Mouse (Mus musculus): Measurements from ENCODE around the gene Tspan2. TPM values are rescaled to one million over a fixed set of nuclear protein-coding genes. Genes with fewer than 3 reads are reported as not detected.

Tspan2 gene
- polyA plus RNA-seq, 1 experiment = 3.0 TPM

DNA sequence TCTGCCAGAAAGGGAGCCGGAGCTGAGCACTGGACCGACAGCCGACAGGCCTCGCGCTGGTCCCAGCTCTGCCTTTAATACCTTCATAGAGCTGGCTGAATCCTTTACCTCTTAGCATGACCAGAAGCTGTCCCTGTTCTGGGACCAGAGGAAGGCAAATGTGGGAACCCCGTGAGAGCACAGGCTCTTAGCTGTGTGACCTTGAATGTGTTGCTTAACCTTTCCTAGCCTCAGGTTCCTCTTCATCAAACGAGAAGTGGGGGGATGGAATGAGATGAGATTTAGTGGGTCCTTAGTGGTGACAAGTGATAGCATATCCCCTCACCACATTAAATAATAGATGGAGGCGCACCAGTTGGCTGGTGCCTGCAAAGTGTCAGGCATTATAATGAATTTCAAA lies 18.5 kb upstream of the Tspan2 start:
- Histone ChIP-seq H3ac (ENCODE audit: control insufficient read depth, insufficient read length) (no peak overlapping the region), H3K4me3 (no peak overlapping the region), H3K79me2 (ENCODE audit: control insufficient read depth, insufficient read depth) (no peaks in the 10 kb centered on the region), H3K27me3 (ENCODE audit: control insufficient read depth, insufficient read depth, insufficient read length) (no peaks in the 10 kb centered on the region), H3K36me3 (ENCODE audit: control insufficient read depth, insufficient read depth) (no peaks in the 10 kb centered on the region), H3K4me2 (ENCODE audit: low read depth) (no peak overlapping the region)
- TF ChIP-seq POLR2A (IDR thresholded peaks at IDR 0.05; ENCODE audit: insufficient read length, low read depth) (no peak), SRF (IDR thresholded peaks at IDR 0.05; ENCODE audit: control insufficient read depth, insufficient read length, low read depth) (no peak), MAX (IDR thresholded peaks at IDR 0.05; ENCODE audit: low read depth) (no peak)

DNA sequence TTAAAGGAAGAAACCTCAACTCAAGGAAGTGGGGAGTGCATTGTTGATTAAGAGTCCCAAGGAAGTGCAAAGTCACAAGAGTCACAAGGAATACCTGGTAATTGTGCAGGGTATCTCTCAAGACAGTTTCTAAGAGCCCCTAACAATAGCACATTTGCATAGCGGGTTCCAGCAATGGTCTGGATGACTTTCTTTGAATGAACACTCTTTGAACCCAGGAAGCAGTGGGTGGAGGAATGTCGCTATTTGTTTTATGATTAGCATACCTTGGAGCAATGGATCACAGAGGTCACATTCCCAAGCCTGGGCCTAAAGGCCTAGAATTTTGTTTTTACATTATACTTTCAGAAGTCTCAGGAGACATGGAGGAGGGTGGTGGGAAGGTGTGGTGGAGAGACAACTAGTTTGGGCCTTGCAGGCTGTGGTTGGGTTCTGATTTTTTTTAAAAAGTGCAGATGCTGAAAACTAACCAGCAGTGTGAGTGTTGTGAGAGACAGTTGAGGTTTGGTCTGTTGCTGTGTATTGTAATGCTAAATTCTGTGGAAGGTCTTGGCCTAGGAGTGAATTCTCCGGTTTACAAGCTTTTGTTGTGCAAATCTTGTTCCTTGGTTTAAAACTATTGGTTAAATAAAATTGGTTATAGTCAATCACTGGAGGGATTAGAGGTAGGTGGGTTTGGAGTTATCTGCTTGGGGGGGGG lies 16.6 kb upstream of the Tspan2 start:
- Histone ChIP-seq H3K4me2 (ENCODE audit: low read depth) (no peak overlapping the region), H3K4me3 (no peak overlapping the region), H3K36me3 (ENCODE audit: control insufficient read depth, insufficient read depth) (no peaks in the 10 kb centered on the region), H3K79me2 (ENCODE audit: control insufficient read depth, insufficient read depth) (no peaks in the 10 kb centered on the region), H3K27me3 (ENCODE audit: control insufficient read depth, insufficient read depth, insufficient read length) (no peaks in the 10 kb centered on the region), H3ac (ENCODE audit: control insufficient read depth, insufficient read length) (no peak overlapping the region)
- no peak for TF ChIP-seq POLR2A (IDR thresholded peaks at IDR 0.05; ENCODE audit: insufficient read length, low read depth)
- TF ChIP-seq CEBPB (IDR thresholded peaks at IDR 0.05; ENCODE audit: insufficient read depth, poor library complexity, severe bottlenecking) = no peak
- TF ChIP-seq MAX (IDR thresholded peaks at IDR 0.05; ENCODE audit: low read depth) = no peak
- TF ChIP-seq TCF12 (IDR thresholded peaks at IDR 0.05; ENCODE audit: insufficient read depth, poor library complexity, severe bottlenecking) = no peak
- TF ChIP-seq E2F4 (IDR thresholded peaks at IDR 0.05; ENCODE audit: insufficient read depth) = no peak
- no peak for TF ChIP-seq TCF3 (IDR thresholded peaks at IDR 0.05; ENCODE audit: insufficient read length, low read depth)
- TF ChIP-seq REST (IDR thresholded peaks at IDR 0.05; ENCODE audit: insufficient read depth, insufficient read length) = no peak
- TF ChIP-seq USF1 (IDR thresholded peaks at IDR 0.05; ENCODE audit: low read depth) = no peak
- TF ChIP-seq MYOG (IDR thresholded peaks at IDR 0.05; ENCODE audit: control insufficient read depth in 1 of 3, insufficient read depth in 1 of 3, insufficient read length in 2 of 3, low read depth in 2 of 3) = no peak
- TF ChIP-seq POLR2AphosphoS2 (IDR thresholded peaks at IDR 0.05; ENCODE audit: insufficient read length, low read depth) = no peak
- TF ChIP-seq SRF (IDR thresholded peaks at IDR 0.05; ENCODE audit: control insufficient read depth, insufficient read length, low read depth) = no peak
- TF ChIP-seq MYOD1 (IDR thresholded peaks at IDR 0.05; ENCODE audit: control insufficient read depth in 1 of 3, insufficient read length in 2 of 3, low read depth in 2 of 3) = no peak

DNA sequence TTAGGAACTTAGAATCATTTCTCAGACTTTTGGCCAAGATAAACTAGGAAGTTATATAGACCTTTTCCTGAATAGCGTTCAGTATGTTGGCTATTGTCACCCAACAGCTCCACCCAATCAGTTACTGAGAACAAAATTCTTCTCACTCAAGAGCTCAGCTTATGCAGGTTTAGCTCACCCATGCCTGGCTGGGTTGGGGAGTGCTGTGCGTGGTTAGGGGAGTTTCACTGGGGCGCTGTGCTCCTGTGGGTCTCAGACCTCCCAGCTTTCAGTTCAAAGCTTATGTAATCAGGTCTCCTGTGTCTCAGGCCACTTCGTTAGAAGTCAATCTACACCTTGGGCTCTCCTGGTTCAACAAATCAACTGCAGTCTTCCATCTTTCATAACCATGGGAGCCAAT lies 11.2 kb upstream of the Tspan2 start:
- Histone ChIP-seq H3K27me3 (ENCODE audit: control insufficient read depth, insufficient read depth, insufficient read length) (no peaks in the 10 kb centered on the region), H3K36me3 (ENCODE audit: control insufficient read depth, insufficient read depth) (no peaks in the 10 kb centered on the region), H3K79me2 (ENCODE audit: control insufficient read depth, insufficient read depth) (no peaks in the 10 kb centered on the region), H3K4me2 (ENCODE audit: low read depth) (no peak overlapping the region), H3ac (ENCODE audit: control insufficient read depth, insufficient read length) (no peak overlapping the region), H3K4me3 (no peak overlapping the region)
- no peak for TF ChIP-seq MYOD1 (IDR thresholded peaks at IDR 0.05; ENCODE audit: control insufficient read depth in 1 of 3, insufficient read length in 2 of 3, low read depth in 2 of 3)
- TF ChIP-seq MAX (IDR thresholded peaks at IDR 0.05; ENCODE audit: low read depth) = no peak
- no peak for TF ChIP-seq POLR2AphosphoS2 (IDR thresholded peaks at IDR 0.05; ENCODE audit: insufficient read length, low read depth)
- TF ChIP-seq POLR2A (IDR thresholded peaks at IDR 0.05; ENCODE audit: insufficient read length, low read depth) = no peak
- TF ChIP-seq USF1 (IDR thresholded peaks at IDR 0.05; ENCODE audit: low read depth) = no peak

DNA sequence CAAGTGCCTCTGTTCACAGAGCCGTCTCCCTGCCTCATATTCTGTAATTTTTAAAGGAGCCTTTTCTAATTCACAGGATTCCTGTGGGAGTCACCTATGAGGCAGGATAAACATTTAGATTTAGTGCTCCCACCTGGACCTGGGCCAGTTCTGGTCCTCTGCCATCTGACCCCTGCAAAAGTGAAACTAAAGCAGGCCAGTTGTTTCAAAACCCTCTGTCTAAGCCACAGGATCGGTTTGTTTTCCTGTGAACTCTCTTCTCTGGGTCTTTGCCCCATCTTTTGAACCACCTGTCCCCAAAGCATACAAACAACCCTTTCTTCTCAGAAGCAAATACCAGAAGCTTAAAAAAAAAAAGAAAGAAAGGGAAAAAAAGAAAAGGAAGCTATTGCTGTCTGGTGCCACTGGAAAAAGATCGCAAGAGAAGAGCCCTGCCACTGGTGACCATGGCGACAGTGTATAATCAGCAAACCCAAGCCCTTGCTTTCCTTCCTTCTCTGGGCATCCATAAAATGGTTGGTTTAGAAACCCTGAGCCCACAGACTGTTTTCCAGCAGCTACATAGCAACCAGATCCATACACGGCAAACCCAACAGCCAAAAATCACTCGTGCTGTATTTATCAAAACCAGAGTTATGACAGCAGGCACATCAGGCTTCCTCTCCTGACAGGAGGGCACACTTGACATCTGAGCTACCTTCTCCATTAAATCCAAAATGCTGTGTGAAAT lies 10.3 kb upstream of the Tspan2 start:
- no peak overlapping the region for H3ac ChIP-seq (ENCODE audit: control insufficient read depth, insufficient read length)
- TF ChIP-seq MYOD1 (IDR thresholded peaks at IDR 0.05; ENCODE audit: control insufficient read depth in 1 of 3, insufficient read length in 2 of 3, low read depth in 2 of 3) (no peak), MAX (IDR thresholded peaks at IDR 0.05; ENCODE audit: low read depth) (no peak), E2F4 (IDR thresholded peaks at IDR 0.05; ENCODE audit: insufficient read depth) (no peak), SRF (IDR thresholded peaks at IDR 0.05; ENCODE audit: control insufficient read depth, insufficient read length, low read depth) (no peak), POLR2AphosphoS2 (IDR thresholded peaks at IDR 0.05; ENCODE audit: insufficient read length, low read depth) (no peak), TCF3 (IDR thresholded peaks at IDR 0.05; ENCODE audit: insufficient read length, low read depth) (no peak), REST (IDR thresholded peaks at IDR 0.05; ENCODE audit: insufficient read depth, insufficient read length) (no peak), USF1 (IDR thresholded peaks at IDR 0.05; ENCODE audit: low read depth) (no peak), TCF12 (IDR thresholded peaks at IDR 0.05; ENCODE audit: insufficient read depth, poor library complexity, severe bottlenecking) (no peak), CEBPB (IDR thresholded peaks at IDR 0.05; ENCODE audit: insufficient read depth, poor library complexity, severe bottlenecking) (no peak), POLR2A (IDR thresholded peaks at IDR 0.05; ENCODE audit: insufficient read length, low read depth) (no peak), MYOG (IDR thresholded peaks at IDR 0.05; ENCODE audit: control insufficient read depth in 1 of 3, insufficient read depth in 1 of 3, insufficient read length in 2 of 3, low read depth in 2 of 3) (no peak)
- peak overlapping the region; percentile 75 for H3K4me2 ChIP-seq (ENCODE audit: low read depth)
- peak overlapping the region; percentile 3 for H3K4me3 ChIP-seq
- H3K79me2 ChIP-seq (ENCODE audit: control insufficient read depth, insufficient read depth) = no peaks in the 10 kb centered on the region
- no peaks in the 10 kb centered on the region for H3K36me3 ChIP-seq (ENCODE audit: control insufficient read depth, insufficient read depth)
- H3K27me3 ChIP-seq (ENCODE audit: control insufficient read depth, insufficient read depth, insufficient read length) = no peaks in the 10 kb centered on the region
